Mouse (Mus musculus) adrenal gland (tissue): Measurements from ENCODE around the gene Ctla4.

ENCODE experiments used
- intact Hi-C: fragments of 180-260 bp; cut with DNase I; formaldehyde crosslinking; loops from one replicate; pipeline ENCODE4 v1.15.1; 2025

Ctla4 gene

DNA sequence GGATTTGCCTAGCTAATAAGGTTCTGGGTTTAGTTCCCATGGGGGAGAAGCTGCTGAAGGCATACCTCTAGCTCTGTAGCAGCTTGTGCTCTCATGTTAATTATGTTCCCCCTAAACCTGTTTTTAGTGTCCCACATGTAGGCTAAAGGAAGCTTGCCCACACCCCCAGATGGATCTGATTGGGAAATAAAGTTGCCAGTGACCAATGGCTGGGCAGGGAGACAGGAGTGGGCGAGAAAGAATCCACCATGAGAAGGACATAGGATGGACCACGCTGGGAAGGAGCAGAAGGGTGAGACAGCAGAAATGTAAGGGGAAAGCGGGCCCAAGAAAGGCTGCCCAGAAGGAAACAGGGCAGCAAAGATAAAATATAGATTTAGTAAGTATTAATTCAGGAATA, 23.1 kb upstream of the Ctla4 start:
- intact Hi-C loops, result loop anchor here (5.0 kb wide), 1 partner anchor 331 kb away; no protein-coding TSS in a partner anchor

DNA sequence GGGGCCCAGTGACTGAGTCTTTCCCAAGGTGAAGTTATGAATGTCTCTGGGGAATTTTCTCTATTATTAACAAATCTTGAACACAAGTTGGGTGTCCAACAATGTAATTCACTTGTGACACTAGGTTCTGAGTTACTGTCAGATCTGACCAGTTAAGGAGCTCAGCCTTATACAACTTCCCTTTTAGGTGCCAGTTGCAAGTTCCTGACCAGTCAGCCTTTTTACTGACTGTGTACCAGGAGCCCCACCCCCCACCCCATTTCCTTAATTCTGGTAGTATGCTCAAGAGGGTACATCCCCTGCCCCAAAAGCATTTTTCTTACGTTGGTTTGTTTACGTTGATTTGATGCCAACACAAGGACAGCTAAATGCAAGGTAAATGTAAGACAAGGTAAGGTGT, 21.6 kb upstream of the Ctla4 start:
- intact Hi-C loops, result no loop called here

DNA sequence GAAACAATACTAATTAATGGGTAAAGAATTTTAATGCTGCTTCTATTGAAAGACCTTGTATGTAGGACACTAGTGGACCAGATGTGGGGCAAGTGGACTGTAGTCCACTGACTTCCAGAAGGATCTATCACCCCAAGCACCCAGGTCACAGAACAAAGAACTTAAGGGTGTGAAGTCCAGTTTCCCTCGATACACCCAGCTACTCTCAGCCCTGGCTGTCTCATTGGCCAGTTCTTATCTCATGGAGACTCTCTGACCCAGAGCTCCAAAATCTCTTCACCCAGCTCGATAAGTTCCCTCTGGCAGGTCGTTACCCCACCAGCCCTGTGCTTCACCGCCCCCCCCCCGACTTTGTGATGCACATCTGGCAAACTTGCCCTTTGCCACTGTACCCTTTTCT, 20.8 kb upstream of the Ctla4 start:
- intact Hi-C loops, result no loop called here

DNA sequence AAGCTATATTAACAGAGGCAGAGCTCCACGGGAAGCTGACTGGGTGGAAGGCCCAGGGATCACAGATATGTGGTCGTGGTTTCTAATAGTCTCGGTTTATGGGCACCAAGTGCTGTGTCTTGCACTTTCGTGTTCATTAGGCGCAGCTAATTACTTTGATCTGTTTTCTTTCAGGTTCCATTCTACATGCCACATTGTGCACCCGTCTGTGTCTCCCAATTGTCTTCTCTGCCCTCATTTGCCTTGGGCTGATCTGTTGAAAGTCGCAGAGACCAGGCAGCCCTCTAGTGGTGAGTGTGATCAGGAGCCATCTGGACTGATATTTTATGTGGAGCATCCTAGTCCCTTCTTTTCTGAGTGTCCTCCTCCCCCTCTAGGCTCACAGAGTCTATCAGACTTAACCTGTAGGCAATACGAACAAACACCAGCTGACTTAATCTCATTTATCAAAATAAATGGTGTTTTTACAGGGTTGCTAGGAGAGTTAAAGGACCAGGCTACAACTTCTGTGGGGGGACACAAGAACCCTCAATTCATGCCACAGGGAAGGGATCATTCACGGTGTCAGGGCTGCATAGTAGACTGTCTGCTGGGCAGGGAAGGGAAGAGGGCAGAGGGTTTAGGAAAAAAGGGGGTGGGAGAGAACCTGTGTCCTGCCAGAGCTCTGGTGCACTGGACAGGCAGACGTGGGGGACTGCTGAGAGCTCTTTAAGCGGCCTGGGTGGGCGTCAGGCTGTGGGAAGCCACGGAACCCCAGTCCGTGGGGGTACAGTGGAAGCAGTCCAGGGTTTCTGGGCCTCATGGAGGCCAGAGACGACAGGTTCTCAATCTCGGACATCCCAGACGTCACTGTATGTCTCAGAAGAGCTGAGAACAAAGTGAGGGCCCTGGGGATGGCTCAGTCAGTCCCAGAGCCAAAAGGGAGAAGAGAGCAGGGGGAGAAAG, 18.2 kb upstream of the Ctla4 start:
- intact Hi-C loops, result loop anchor here (2.0 kb wide), 1 partner anchor 92 kb away; no protein-coding TSS in a partner anchor

DNA sequence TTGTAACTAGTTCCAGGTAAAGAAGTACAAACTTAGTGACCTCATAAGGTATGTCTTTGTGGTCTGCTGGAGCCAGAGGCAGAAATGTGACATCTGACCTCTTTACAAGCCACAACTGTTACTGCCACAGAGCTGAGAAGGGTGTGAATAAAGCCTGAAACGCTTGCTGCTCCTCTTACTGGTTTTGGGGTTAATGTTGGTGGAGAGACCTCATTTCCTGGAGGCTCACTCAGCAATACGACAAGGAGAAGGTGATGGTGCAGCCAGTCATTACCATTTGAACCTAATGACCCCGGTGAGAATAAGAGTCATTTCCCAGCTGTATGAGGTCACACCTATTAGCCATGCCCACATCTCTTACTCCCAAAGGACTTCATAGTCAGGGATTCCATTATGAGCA, 11.5 kb upstream of the Ctla4 start:
- intact Hi-C loops, result no loop called here

DNA sequence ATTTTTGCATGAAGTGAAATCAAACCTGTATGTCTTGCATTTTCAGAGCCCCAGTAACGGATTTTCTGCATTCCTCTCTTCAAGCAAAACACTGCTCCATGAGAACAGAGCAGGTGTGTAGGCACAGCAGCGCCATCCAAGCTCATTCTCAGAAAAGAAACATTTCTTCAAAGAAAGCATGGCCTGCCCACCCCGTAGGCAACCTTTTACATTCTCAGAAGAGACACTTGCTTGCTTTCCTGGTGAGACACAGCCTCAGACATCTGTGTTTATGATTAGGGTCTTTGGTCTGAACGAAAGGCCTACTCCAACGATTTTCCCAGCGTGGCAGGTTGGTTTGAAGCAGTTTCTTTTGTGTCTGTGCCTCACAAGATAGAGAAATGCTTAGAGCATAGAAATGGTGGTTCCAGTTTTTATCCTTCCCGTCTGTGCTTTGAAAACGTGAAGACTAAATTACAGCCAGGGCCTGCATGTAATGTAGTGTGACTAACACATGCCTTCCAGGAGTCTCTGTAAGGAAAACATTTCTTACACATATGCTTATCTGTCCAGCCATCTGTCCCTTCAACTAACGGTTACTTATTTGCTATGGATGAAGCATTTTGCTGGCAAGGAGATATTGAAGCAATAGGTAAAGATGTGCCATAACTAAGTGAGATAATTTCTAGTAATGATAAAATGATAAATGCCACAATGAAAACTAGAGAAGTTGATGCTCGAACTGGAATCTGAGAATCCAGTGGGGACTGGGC, 6.5 kb upstream of the Ctla4 start:
- intact Hi-C loops, result no loop called here

DNA sequence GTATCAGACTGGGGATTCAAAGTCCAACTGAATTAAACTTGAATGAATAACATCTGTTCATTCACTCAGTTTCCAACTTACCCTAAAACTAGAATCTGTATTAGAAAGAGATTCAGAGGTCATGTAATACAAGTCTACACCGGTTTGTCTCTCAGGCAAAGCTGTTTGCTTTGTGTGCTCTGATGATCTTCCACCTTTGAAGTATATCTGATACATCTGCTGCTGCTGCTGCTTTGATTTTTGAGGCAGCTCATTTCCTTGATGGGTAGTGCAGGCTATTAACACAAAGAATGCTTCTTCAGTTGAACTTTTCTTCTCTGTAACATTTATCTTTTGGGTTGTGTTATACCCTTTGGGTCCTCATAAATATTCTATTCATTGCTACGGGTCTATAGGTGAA, 4.0 kb upstream of the Ctla4 start:
- intact Hi-C loops, result no loop called here

DNA sequence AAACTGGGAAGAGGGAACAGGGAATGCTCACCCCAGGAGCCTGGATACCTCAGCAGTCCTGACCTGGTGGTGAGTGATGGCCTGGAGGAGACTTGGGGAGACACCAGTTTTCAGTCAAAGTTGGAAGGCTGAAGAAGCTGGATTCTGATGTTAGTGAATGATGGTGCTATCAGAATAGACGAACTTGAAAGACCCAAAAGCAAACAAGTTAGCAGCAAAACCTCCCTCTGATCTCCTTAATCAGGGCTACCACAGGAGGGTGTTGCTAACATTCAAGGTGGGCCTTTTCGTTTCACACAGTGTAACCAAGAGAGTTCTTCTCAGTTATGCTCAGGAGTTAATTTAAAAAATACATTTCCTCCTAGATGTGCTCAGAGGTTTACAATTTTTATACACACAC, 3.5 kb upstream of the Ctla4 start:
- intact Hi-C loops, result no loop called here

DNA sequence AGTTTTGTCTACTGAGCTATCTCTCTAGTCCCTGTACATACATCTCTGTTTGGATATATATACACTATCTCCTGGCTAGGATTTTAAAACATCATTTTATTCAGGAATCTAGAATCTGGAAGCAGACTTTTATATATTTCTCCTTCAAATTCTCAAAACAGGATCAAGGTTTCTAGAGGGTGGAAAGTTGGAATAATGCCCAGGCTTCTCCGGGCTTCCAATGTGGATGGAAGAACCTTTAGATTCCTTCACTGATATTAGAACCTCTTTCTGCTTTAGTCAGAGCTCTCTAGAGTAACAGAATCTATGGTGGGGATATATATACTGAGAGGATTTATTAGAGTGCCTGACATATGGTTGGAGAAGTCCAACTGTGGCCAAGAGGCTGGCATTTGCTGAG, 2.2 kb upstream of the Ctla4 start:
- intact Hi-C loops, result no loop called here

DNA sequence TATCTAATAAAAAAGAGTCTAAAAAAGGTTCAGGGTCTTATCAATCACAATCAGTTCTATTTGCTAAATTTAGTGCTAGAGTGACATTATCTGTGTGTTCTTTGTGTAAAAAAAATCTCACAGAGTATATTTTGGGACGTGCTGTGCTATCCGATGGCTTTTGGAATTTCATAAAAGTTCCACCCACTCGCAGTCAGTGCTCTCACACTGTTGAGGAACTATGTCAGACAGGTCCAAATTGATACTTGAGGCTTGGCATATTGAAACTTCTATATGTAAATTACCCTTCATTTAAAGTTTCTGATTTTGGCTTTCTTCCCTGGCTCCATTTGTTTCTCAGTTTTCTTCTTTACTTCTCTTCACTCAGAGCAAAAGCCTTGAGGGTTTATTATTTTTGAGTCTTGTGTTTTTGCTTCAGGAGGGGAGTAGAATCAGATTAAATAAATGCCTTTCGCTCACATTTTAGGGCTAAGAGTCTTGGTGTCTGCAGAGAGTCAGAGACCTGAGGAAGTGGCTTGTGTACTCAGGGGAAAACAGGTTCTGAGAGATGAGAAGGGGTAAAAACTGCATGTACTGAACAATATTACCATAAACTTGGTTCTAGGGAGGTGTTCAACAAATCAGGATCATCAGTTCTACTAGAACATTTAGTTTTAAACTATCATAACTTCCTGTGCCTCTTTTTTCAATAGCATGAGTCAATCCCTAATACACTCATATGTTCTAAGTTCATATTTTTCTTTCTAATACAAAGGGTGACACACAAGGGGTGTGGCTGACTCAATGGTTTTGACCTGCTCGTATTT, 11.5 kb downstream of the Ctla4 start:
- intact Hi-C loops, result no loop called here

DNA sequence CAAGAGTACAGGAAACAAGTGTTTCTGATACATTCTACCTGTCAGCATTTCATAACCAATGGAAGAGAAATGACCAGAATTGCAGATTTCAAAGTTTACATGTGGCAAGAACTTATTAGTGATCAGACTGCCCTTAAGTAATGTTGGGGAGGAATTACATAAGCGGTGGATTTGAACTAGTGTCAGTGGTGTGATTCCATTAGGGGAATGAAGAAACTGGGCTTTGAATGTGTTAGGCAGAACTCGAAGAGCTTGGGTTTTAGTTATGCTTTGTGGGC, 12.1 kb downstream of the Ctla4 start:
- intact Hi-C loops, result no loop called here

DNA sequence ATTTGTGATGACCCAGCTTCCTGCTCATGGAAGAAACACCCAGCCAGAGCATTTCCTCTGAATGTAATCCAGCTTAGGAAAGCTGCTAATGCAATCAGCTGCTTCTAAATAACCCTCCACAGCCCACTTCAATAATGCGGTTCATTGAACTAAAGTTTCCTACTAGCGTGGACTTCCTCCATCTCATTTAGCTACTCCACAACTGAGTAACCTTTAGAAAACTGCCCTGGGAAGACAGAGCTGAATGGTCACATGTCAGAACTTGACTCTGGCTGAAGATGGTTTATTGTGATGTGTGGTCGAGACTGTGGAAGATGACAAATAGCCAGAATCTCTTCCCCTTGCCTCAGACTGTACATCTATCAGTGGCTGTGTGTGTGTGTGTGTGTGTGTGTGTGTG, 12.4 kb downstream of the Ctla4 start:
- intact Hi-C loops, result no loop called here

DNA sequence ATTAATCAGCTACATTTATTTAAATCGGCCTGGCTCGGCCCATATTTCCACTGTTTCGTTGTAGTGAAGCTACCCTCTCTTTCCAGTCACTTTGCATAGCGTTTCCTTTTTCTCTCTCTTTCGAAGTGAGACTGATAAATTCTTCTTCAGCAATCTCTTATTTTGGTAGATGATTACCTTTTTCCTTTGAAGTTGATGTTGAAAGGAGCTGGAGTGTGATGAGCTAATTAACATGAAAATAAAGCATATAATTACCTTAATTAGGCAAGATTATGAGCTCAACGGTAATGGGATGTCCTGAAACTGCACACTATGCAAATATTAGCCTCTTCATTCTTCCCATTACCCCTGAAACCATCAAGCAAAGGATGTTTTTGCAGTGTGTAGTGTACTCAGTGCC, 15.7 kb downstream of the Ctla4 start:
- intact Hi-C loops, result no loop called here

DNA sequence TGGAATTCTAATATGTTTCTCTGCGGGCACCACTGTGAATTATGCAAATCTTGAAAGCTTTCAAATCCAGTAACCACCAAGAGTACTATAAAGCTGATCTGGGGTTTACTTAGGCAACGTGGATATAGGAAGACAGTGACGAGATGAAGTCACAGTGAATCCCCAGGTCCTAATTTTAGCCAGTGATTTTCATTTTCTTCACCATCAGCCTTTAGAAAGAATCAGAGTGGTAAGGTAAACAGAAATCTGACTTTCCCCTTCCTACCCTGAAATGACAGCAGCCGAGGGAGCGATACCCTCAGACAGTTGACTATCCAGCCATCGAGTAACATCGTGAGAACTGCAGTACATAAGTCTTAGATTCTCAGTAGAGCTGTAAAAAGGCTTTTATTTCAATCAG, 16.3 kb downstream of the Ctla4 start:
- intact Hi-C loops, result no loop called here

DNA sequence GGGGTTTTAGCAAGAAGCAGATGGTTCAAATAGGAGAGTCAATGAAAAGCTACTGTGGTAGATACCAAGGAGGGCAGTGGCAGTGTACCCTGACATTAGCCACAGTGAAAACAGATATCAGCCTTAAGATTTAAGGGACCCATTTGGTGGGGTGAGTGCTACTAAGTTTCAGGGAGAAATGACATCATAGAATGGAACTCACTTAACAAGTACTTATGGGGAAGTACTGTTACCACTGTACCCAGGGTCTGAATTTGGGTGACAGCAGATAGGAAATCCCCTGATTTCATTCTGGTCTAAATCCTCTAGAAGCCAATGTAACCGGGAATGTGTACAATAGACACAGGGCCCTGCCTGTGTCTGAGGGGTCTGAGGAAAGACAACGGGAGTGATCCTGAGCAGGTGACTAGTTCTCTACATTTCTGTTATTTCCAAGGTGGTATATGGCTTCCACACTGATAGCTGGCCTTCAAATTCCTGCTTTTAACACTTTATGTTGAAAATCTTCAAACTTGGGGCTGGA, 17.7 kb downstream of the Ctla4 start:
- intact Hi-C loops, result no loop called here

DNA sequence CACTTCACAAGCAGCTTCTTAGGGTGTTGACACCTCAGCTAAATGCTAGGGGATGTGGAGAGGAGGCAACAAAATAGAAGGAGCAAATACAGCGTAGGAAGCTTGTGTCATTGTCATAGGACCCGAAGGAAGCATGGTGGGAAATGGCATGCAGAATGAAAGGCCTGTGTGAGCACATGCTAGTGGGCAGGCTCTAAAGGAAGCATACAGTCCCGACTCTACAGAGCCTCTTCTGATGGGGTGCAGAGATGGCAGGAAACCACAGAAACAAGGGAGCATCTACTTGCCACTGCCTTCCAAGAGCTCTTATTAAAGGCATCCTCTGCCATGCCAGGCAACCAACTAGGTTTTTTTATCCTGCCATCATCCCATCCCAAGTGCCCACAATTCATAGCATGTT, 20.7 kb downstream of the Ctla4 start:
- intact Hi-C loops, result no loop called here

DNA sequence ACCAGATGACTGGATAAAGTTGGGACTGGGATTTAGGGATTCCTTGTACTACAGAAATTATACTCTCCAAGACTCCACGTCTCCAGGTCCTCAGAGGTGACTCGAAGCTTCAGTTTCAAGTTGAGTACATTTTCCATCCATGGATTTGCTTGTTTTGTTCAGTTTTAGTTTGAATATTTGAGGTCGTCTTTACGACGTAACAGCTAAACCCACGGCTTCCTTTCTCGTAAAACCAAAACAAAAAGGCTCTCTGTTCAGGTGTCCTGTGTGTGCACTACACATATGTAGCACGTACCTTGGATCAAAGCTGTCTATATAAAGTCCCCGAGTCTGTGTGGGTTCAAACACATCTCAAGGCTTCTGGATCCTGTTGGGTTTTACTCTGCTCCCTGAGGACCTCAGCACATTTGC, 22.0 kb downstream of the Ctla4 start:
- intact Hi-C loops, result no loop called here

DNA sequence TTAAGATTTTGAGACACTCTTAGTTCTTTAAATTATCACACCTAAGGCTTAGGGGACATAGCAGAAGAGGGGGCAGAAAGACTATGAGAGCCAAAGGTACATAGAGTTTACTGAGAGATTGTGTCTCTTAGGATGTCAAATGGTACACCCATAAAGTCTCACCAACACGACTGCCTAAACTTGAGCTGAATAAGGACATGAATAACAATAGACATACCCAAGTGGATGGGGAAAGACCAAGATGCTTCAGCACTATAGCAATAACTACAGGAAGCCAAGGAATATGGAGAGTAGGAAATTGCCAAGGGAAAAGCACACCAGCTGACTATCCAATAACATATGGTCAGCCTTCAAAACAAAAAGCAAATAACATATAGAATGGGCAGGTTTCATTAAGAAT, 22.9 kb downstream of the Ctla4 start:
- intact Hi-C loops, result no loop called here

DNA sequence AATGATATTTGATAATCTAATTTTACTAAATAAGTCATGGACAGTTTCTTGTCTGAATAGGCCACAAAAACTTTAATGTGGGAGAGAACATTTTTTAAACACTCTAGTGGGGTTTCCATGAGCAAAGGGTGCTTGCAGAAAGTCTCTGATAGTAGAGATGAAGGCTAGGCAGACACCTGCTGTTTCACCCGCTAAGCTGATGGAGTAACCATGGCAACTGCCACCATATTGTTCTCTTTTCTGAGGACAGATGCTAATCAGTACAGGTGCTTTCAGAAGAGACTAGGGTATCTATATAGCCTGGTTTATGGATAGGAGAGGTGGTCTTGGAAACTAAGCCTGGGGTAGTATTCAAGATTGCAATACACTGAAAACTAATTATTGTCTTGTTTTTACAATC, 24.0 kb downstream of the Ctla4 start:
- intact Hi-C loops, result no loop called here

DNA sequence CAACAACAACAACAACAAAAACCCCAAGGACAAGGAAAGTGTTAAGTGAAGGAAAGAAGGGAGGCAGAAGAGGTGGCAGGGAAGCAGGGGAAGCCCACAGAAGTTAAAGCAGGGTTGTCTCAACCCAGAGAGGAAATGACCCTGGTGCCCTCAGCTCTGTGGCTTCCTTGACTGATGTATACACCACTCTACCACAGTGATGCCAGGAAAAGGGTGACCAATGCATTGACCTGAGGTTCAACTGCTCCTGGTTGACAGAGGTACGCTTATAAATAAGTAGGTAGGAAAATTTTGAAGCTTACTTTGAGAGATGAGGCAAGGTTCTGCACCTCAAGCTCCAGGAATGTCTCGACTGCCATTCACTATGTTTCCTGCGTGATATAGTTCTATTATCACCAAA, 24.8 kb downstream of the Ctla4 start:
- intact Hi-C loops, result no loop called here

DNA sequence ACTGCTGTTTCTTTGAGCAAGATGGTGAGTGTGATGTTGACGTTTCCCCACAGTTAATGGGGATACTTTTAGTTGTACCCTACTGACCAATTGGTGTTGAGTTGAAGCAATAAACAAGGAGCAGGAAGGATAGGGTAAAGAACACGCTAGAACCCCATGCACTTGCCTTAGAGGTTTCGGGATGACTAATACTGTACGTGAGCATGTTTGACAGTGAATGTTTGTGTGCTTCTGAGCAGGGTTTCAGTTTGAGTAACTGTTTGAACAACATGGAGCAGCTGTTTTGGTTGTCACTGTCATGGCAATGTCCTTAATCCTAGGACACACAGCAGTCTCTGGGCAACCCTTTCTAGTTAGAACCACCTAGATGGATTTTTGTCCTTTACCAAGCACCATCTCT, 26.5 kb downstream of the Ctla4 start:
- intact Hi-C loops, result no loop called here

DNA sequence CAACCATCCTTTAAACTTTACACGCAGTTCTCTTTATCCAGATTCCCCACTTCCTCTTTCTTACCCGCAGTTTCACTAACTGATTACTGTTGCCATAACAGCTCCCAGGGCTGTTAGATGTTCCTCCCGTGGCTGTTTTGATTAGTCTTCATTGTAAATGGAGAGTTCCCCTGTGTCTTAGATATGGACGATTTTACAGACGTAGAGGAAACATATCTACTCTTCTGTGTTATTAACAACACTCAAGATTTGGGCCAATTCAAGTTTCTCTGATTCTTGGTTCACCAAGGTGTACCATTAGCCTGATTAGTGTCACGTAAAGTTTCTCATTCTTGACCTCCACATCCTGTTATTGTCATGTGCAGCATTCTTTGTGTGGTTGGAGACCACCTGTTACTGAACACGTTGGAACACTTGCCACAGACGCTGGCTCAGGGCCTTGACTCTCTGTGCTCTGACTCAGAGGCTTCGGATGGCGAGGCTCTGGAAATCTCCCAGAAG, 29.5 kb downstream of the Ctla4 start:
- intact Hi-C loops, result no loop called here
